Mouse (Mus musculus) olfactory bulb, adult 2 months (tissue): ENCODE data around the gene Zfp764.
A peak's percentile ranks its signal among the peaks of the same experiment; 100 is the strongest.

Source experiments
- CTCF ChIP-seq: fragments of 200-500 bp; IDR thresholded peaks from 2 replicates; pipeline ENCODE4 v1.5.1; 2012; ENCODE audit warnings: low read depth, mild to moderate bottlenecking, low read length, moderate library complexity; ENCODE audit not compliant: insufficient read depth
- POLR2A ChIP-seq: fragments of 200-500 bp; IDR thresholded peaks from 2 replicates; pipeline ENCODE4 v1.6.1; 2012; ENCODE audit warnings: mild to moderate bottlenecking, low read depth, low read length, moderate library complexity; ENCODE audit not compliant: insufficient read depth

- TF ChIP-seq CTCF (0 out of 2 replicates have a peak, but pooled peaks have one; percentile 35), POLR2A (peak; percentile 85)
Observed at GRCm38 (mm10) chr7:127421388-127422191, 15.0 kb upstream of the Zfp764 start, which contains the start of gene Zfp688.
